Mouse (Mus musculus) heart, embryonic 12.5 days (tissue): ENCODE data around the gene Atad1. TPM values are rescaled to one million over a fixed set of nuclear protein-coding genes. Genes with fewer than 3 reads are reported as not detected.

Experiments
- polyA plus RNA-seq: library from polyadenylated mRNA; unstranded; fragments of >200 nt; fragmentation: Nextera tagmentation; extraction: Ambion mirVana; gene quantifications from 2 replicates; pipeline ENCODE4 v1.2.1, GENCODE M21; 2016

Gene Atad1
- polyA plus RNA-seq, 1 experiment from 2014 or later, result 63.1 TPM

Other genes starting within 250 kb of the Atad1 start
- 27.1 and 27.5 TPM in 2 replicates for gene Papss2, start 144.0 kb downstream of the Atad1 start, polyA plus RNA-seq
- 6.1 and 7.7 TPM in 2 replicates for gene Pten, start 17.7 kb upstream of the Atad1 start, polyA plus RNA-seq